Mouse (Mus musculus) kidney, adult 11 months (tissue): Measurements from ENCODE around the gene AC109138.7.

ENCODE experiments used
- DNase-seq: peaks from one replicate; pipeline ENCODE4 v3.0.0; 2022

The AC109138.7 gene

GRCm38 (mm10) chr19:4193129-4193528 lies 21.0 kb upstream of the AC109138.7 start:
- no peak for DNase-seq

- DNase-seq: no peak
Observed at GRCm38 (mm10) chr19:4194021-4194724, 20.0 kb upstream of the AC109138.7 start.

- DNase-seq: no peak
Observed at GRCm38 (mm10) chr19:4194776-4195650, 19.1 kb upstream of the AC109138.7 start.

GRCm38 (mm10) chr19:4196048-4196447 lies 18.1 kb upstream of the AC109138.7 start:
- no peak for DNase-seq

- no peak for DNase-seq
Observed at GRCm38 (mm10) chr19:4196548-4196947, 17.6 kb upstream of the AC109138.7 start.

GRCm38 (mm10) chr19:4197180-4197579 lies 17.0 kb upstream of the AC109138.7 start:
- no peak for DNase-seq

- peak; percentile 98 for DNase-seq
Observed at GRCm38 (mm10) chr19:4201291-4201909, 12.8 kb upstream of the AC109138.7 start, which contains the start of gene Rad9a. Gene Rad9a (minus strand): TSS chr19:4201662.

- no peak for DNase-seq
Observed at GRCm38 (mm10) chr19:4202149-4202548, 12.0 kb upstream of the AC109138.7 start.

- DNase-seq: no peak
Observed at GRCm38 (mm10) chr19:4203148-4203547, 11.0 kb upstream of the AC109138.7 start.

GRCm38 (mm10) chr19:4203604-4204326 lies 10.4 kb upstream of the AC109138.7 start:
- no peak for DNase-seq

GRCm38 (mm10) chr19:4204889-4205288 lies 9.3 kb upstream of the AC109138.7 start:
- no peak for DNase-seq

GRCm38 (mm10) chr19:4206971-4207370 lies 7.2 kb upstream of the AC109138.7 start:
- DNase-seq: peak; percentile 79

GRCm38 (mm10) chr19:4208563-4208962 lies 5.6 kb upstream of the AC109138.7 start:
- DNase-seq: no peak

- no peak for DNase-seq
Observed at GRCm38 (mm10) chr19:4211891-4212588, 2.1 kb upstream of the AC109138.7 start.

- peak; percentile 75 for DNase-seq
Observed at GRCm38 (mm10) chr19:4213524-4213974, 608 bp upstream of the AC109138.7 start.

- DNase-seq: no peak
Observed at GRCm38 (mm10) chr19:4214771-4215450, 754 bp downstream of the AC109138.7 start.

- no peak for DNase-seq
Observed at GRCm38 (mm10) chr19:4215451-4215840, 1.3 kb downstream of the AC109138.7 start.

GRCm38 (mm10) chr19:4216041-4216685 lies 2.0 kb downstream of the AC109138.7 start:
- no peak for DNase-seq

GRCm38 (mm10) chr19:4217140-4217539 lies 3.0 kb downstream of the AC109138.7 start:
- no peak for DNase-seq

GRCm38 (mm10) chr19:4217855-4218254 lies 3.7 kb downstream of the AC109138.7 start:
- DNase-seq: no peak

- DNase-seq: no peak
Observed at GRCm38 (mm10) chr19:4218293-4218692, 4.1 kb downstream of the AC109138.7 start.
